Mouse (Mus musculus): ENCODE measurements around the gene Ttk.

The Ttk gene

DNA sequence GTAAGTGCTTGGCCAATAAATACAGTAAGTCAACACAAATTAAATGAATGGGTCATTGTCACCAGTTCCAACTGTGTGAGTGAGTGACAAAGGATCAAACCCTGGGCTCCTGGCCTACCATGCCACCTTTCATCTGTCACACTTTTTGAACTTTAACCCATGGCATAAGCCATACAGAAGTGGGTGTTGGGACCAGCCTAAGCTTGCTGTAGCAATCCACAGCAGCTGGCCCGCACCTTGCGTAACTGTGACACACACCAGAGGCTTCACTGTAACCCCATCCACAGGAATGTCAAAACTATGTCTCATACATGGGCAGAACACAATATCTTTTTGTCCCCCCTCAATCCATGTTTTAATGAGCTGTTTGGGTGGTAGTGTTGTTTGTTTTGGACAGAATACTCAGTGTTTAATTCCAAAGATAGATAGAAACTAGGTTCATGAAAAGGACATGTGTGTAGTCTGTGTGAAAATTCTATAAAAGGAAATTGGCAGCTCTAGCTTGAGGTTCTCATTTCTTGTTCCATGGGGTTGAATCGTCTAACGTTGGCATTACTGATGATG is 59.4 kb downstream of the Ttk start:
- no peak for DNase-seq (ENCODE audit: extremely low spot score, low spot score)

DNA sequence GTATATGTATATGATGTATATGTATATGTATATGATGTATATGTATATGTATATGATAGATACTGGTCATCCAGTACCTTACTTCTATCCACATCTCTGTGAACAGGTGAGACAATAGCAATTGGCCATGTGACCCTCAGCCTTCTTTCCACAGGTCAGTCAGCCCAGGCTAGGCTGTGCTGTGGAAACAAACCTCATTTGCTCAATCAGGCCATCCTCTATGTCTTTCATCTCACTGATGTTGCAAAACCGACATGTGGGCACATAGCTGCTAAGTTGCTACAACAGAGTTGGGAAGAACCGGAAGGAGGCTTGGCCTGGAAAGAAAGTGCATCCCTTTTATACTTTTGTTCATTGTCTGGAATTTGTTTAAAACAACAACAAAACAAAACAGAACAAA is 67.6 kb downstream of the Ttk start:
- DNase-seq (ENCODE audit: extremely low spot score, low spot score) = no peak

GRCm38 (mm10) chr9:83905820-83906219 is 71.3 kb downstream of the Ttk start:
- no peak for DNase-seq (ENCODE audit: extremely low spot score, low spot score)

DNA sequence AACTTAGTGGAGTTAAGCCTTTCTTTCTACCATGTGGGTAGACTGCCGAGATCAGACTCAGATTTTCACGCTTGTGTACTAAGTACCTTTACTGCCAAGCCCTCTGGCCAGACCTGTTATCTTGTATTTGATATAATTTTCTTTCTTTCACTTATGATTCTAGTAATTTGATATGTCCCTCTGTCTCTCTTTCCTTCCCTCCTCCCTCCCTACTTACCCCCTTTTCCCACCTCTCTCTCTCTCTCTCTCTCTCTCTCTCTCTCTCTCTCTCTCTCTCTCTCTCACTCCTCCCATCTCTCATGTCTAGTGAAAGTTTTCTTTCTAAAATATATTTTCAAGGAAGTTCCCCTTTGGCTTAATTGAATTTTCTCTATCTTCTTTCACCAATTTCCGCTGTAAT is 72.5 kb downstream of the Ttk start:
- DNase-seq (ENCODE audit: extremely low spot score, low spot score) = no peak

DNA sequence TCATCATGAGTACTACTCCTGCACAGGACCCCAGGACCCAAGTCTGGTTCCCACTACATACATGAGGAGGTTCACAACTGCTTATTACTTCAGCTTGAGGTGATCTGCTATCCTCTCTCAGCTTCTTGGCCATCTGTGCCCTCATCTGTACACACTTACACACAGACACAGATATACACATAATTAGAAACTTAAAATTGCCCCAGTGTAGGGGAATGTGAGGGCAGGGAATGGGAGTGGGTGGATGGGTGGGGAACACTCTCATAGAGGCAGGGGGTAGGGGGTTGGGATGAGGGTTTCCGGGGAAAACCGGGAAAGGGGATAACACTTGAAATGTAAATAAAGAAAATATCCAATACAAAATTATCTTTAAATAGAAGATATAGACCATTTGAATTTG is 75.3 kb downstream of the Ttk start:
- DNase-seq (ENCODE audit: extremely low spot score, low spot score) = no peak

GRCm38 (mm10) chr9:83910926-83911325 is 76.4 kb downstream of the Ttk start:
- no peak for DNase-seq (ENCODE audit: extremely low spot score, low spot score)
